ENCODE assay signal across 9 mouse cellular contexts in the genomic region with DNA sequence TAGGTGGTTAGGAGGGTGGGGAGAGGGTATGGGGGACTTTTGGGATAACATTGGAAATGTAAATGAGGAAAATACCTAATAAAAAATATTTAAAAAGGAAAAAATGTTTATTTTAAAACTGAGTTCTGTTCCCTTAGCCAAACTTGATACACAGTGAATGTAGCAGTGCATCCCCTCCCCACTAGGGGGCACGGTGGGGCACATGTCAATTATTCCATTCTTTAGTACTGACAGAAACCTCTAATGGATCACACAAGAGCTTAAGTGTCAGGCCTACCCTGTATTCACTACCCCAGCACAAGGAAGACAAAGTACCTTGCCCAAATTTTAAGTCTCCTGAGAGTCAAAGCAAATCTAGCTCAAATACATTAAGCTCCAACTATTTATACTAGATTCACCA. TPM values are rescaled to one million over a fixed set of nuclear protein-coding genes. Genes with fewer than 3 reads are reported as not detected.
DNase-seq lines count a peak whose midpoint lies in the region; ATAC-seq and TF ChIP-seq lines count a peak whose summit lies in the region.
"Had no signal": no experiment of that assay in that cellular context is flagged by ENCODE, and none has a peak within 500 bp of the region (broad histone marks: within the 10 kb centered on the region; RNA-seq: fewer than 3 reads in every experiment).

No protein-coding gene starts in this region.

- no peak overlapping the region for H3K4me2 ChIP-seq in liver, embryonic 11.5 days
- H3K4me2 ChIP-seq in stomach, postnatal 0 days (replicated peaks; ENCODE audit: low read depth), result no peak overlapping the region
- H3K4me2 ChIP-seq: midbrain, embryonic 12.5 days had no signal

- no peak overlapping the region for H3K9ac ChIP-seq in liver, embryonic 11.5 days (ENCODE audit: low read depth, low read length)
- no peak overlapping the region for H3K9ac ChIP-seq in stomach, postnatal 0 days (ENCODE audit: low read length)
- H3K9ac ChIP-seq: midbrain, embryonic 12.5 days had no signal

- no peaks in the 10 kb centered on the region for H3K27me3 ChIP-seq in liver, embryonic 11.5 days (replicated peaks; ENCODE audit: control insufficient read depth, insufficient read depth, low read length)
- H3K27me3 ChIP-seq in stomach, postnatal 0 days (ENCODE audit: control insufficient read depth, insufficient read depth, low read length), result no peaks in the 10 kb centered on the region
- H3K27me3 ChIP-seq: midbrain, embryonic 12.5 days had no signal

- TF ChIP-seq CTCF in stomach, postnatal 0 days (IDR thresholded peaks at IDR 0.05; ENCODE audit: low read depth), result peak; percentile 74

- 7% methylated on average over 1 of the region's 1 CpGs for WGBS in liver, embryonic 11.5 days
- WGBS in stomach, postnatal 0 days, result 16% methylated on average over 1 of the region's 1 CpGs

- H3K4me3 ChIP-seq in liver, embryonic 11.5 days (ENCODE audit: low read depth, low read length), result no peak overlapping the region
- no peak overlapping the region for H3K4me3 ChIP-seq in stomach, postnatal 0 days (ENCODE audit: low read depth, low read length)
- H3K4me3 ChIP-seq: midbrain, embryonic 12.5 days had no signal

- 0 out of 2 replicates have a peak, but pooled peaks have one; percentile 26 for ATAC-seq in liver, embryonic 11.5 days (replicated peaks; ENCODE audit: low FRiP score)
- ATAC-seq in stomach, postnatal 0 days (ENCODE audit: low FRiP score, low TSS enrichment), result no peak

- no peaks in the 10 kb centered on the region for H3K9me3 ChIP-seq in liver, embryonic 11.5 days (ENCODE audit: control insufficient read depth, low read length)
- H3K9me3 ChIP-seq in stomach, postnatal 0 days (ENCODE audit: control insufficient read depth, low read length), result no peaks in the 10 kb centered on the region
- H3K9me3 ChIP-seq: midbrain, embryonic 12.5 days had no signal

- no peak for TF ChIP-seq EP300 in stomach, postnatal 0 days (optimal IDR thresholded peaks at IDR 0.05)

- DNase-seq in cerebellum, adult 18-20 months, result peak; percentile 32 to 34
- no peak for DNase-seq in cerebellum, adult 11-12 months
- peak; percentile 8 for DNase-seq in right cerebral cortex, adult 18-20 months
- DNase-seq in right cerebral cortex, postnatal 36 days (ENCODE audit: low spot score in 2 of 2), result no peak
- peak; percentile 2 for DNase-seq in cerebellum, adult 9-11 months
- peak; percentile 40 for DNase-seq in induced T-regulatory cell, adult 2 months (ENCODE audit: low read depth)
- DNase-seq in liver, embryonic 11.5 days (ENCODE audit: low spot score), result peak; percentile 32
- peak; percentile 43 for DNase-seq in stomach, postnatal 0 days (ENCODE audit: low spot score)

- H3K4me1 ChIP-seq in liver, embryonic 11.5 days (replicated peaks; ENCODE audit: control insufficient read depth, insufficient read depth, low read length), result no peaks in the 10 kb centered on the region
- no peaks in the 10 kb centered on the region for H3K4me1 ChIP-seq in stomach, postnatal 0 days (replicated peaks; ENCODE audit: control insufficient read depth, insufficient read depth)
- H3K4me1 ChIP-seq: midbrain, embryonic 12.5 days had no signal

- no peak overlapping the region for H3K27ac ChIP-seq in liver, embryonic 11.5 days (ENCODE audit: low read depth, low read length)
- H3K27ac ChIP-seq in stomach, postnatal 0 days (replicated peaks), result no peak overlapping the region
- H3K27ac ChIP-seq: midbrain, embryonic 12.5 days had no signal

- H3K36me3 ChIP-seq in liver, embryonic 11.5 days (ENCODE audit: control insufficient read depth, insufficient read depth, low read length), result no peaks in the 10 kb centered on the region
- H3K36me3 ChIP-seq in stomach, postnatal 0 days (ENCODE audit: control insufficient read depth, insufficient read depth, low read length), result no peaks in the 10 kb centered on the region
- H3K36me3 ChIP-seq: midbrain, embryonic 12.5 days had no signal

RNA-seq across cellular contexts. Expression of a gene that starts 17.2 kb away (rescaled TPM):
- polyA plus RNA-seq in liver, embryonic 11.5 days (2014; fragmentation: Nextera tagmentation; extraction: Ambion mirVana), result 0.11 and 0.12 TPM in 2 replicates
- not detected in 2 replicates for polyA plus RNA-seq in stomach, postnatal 0 days (2015; fragmentation: Nextera tagmentation; extraction: Ambion mirVana)
- polyA plus RNA-seq: midbrain, embryonic 12.5 days had no signal

RNA-seq across cellular contexts. Expression of a gene that starts 20.8 kb away (rescaled TPM):
- polyA plus RNA-seq in liver, embryonic 11.5 days (2014; fragmentation: Nextera tagmentation; extraction: Ambion mirVana), result not detected in 2 replicates
- polyA plus RNA-seq in stomach, postnatal 0 days (2015; fragmentation: Nextera tagmentation; extraction: Ambion mirVana), result not detected in 2 replicates

RNA-seq across cellular contexts. Expression of a gene that starts 59.4 kb away (rescaled TPM):
- not detected in 2 replicates for polyA plus RNA-seq in liver, embryonic 11.5 days (2014; fragmentation: Nextera tagmentation; extraction: Ambion mirVana)
- not detected in 2 replicates for polyA plus RNA-seq in stomach, postnatal 0 days (2015; fragmentation: Nextera tagmentation; extraction: Ambion mirVana)

Comparison
In these comparisons a context has a peak if more than half of its experiments do, and no peak if none do; other contexts are left out.
1. DNase-seq: peak in cerebellum, adult 18-20 months (2 of 2), right cerebral cortex, adult 18-20 months (single experiment), cerebellum, adult 9-11 months (single experiment), induced T-regulatory cell, adult 2 months (single experiment), liver, embryonic 11.5 days (single experiment) and stomach, postnatal 0 days (single experiment); none in cerebellum, adult 11-12 months (single experiment) and right cerebral cortex, postnatal 36 days (0 of 2).